Comparison of ENCODE assay signal across 17 mouse cellular contexts in the genomic region with DNA sequence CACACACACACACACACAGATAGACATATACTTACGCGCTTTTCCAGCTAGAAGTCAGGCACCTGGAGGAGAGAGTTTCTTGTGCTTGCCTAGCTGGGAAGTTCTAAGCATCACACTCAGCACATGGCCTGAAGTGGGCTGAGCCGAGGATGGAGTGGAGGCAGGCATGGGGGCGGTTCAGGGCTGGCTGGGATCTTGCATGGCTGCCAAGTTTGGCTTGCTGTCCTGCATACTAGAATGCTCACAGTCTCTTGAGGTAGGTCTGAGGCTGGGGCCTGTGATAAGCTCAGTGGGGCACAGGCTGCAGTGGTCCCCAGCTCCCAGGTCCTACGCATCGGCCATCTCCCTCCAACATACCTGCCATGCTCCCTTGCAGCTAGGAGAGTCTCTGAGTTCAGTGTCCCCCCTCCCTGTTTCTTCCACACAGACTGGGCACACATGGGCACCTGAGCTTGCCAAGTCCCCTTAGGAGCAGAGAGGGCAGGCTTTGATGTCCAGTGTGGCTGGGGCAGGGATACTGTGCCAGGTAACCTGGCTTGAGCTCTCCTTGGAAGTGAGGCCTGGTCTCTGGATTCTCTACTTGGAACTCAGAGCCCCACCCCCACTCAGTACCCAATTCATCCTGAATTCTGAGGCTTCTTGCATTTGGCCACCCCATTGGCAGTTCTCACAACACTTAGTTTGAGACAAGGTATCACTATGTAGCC. TPM values are rescaled to one million over a fixed set of nuclear protein-coding genes. Genes with fewer than 3 reads are reported as not detected.
DNase-seq lines count a peak whose midpoint lies in the region; ATAC-seq and TF ChIP-seq lines count a peak whose summit lies in the region.
"Had no signal": no experiment of that assay in that cellular context is flagged by ENCODE, and none has a peak within 500 bp of the region (broad histone marks: within the 10 kb centered on the region; RNA-seq: fewer than 3 reads in every experiment).

No protein-coding gene starts in this region.

- H3K27ac ChIP-seq in forebrain, postnatal 0 days (ENCODE audit: low read depth, low read length), result no peak overlapping the region
- no peak overlapping the region for H3K27ac ChIP-seq in kidney, embryonic 14.5 days (ENCODE audit: low read depth, low read length)
- H3K27ac ChIP-seq: forebrain, embryonic 15.5 days; heart, adult 2 months; limb, embryonic 10.5 days; liver, embryonic 14.5 days; macrophage; neural tube, embryonic 12.5 days had no signal

- no peak overlapping the region for H3K4me2 ChIP-seq in forebrain, postnatal 0 days (ENCODE audit: low read depth)
- H3K4me2 ChIP-seq in kidney, embryonic 14.5 days (replicated peaks; ENCODE audit: low read depth, low read length), result no peak overlapping the region
- H3K4me2 ChIP-seq: forebrain, embryonic 15.5 days; neural tube, embryonic 12.5 days had no signal

- H3K36me3 ChIP-seq in forebrain, postnatal 0 days (ENCODE audit: insufficient read depth), result no peaks in the 10 kb centered on the region
- no peaks in the 10 kb centered on the region for H3K36me3 ChIP-seq in kidney, embryonic 14.5 days (ENCODE audit: control insufficient read depth, insufficient read depth, low read length)
- H3K36me3 ChIP-seq: forebrain, embryonic 15.5 days; limb, embryonic 10.5 days; neural tube, embryonic 12.5 days had no signal

- H3K4me1 ChIP-seq in forebrain, postnatal 0 days (ENCODE audit: insufficient read depth), result no peaks in the 10 kb centered on the region
- H3K4me1 ChIP-seq in kidney, embryonic 14.5 days (ENCODE audit: control insufficient read depth, insufficient read depth, low read length), result no peaks in the 10 kb centered on the region

- TF ChIP-seq CTCF in forebrain, postnatal 0 days (IDR thresholded peaks at IDR 0.05; ENCODE audit: low read depth), result no peak

- 80% methylated on average over 6 of the region's 6 CpGs for WGBS in forebrain, postnatal 0 days
- WGBS in kidney, embryonic 14.5 days, result 83% methylated on average over 6 of the region's 6 CpGs

- H3K27me3 ChIP-seq in forebrain, postnatal 0 days (ENCODE audit: insufficient read depth, low read length), result no peaks in the 10 kb centered on the region
- no peaks in the 10 kb centered on the region for H3K27me3 ChIP-seq in kidney, embryonic 14.5 days (ENCODE audit: control insufficient read depth, insufficient read depth, low read length)
- H3K27me3 ChIP-seq: forebrain, embryonic 15.5 days; neural tube, embryonic 12.5 days had no signal

- ATAC-seq in forebrain, postnatal 0 days, result no peak
- ATAC-seq in kidney, embryonic 14.5 days (ENCODE audit: low FRiP score, low TSS enrichment), result no peak
- ATAC-seq: forebrain, embryonic 15.5 days had no signal

- intact Hi-C loops in left cerebral cortex, postnatal 25 days (cut with DNase I), result no loop called here

- H3K9ac ChIP-seq in forebrain, postnatal 0 days, result no peak overlapping the region
- no peak overlapping the region for H3K9ac ChIP-seq in kidney, embryonic 14.5 days (ENCODE audit: low read depth, low read length)
- H3K9ac ChIP-seq: forebrain, embryonic 15.5 days; liver, embryonic 14.5 days; neural tube, embryonic 12.5 days had no signal

- no peak overlapping the region for H3K4me3 ChIP-seq in forebrain, postnatal 0 days (ENCODE audit: low read depth, low read length)
- no peak overlapping the region for H3K4me3 ChIP-seq in kidney, embryonic 14.5 days (ENCODE audit: low read length)
- H3K4me3 ChIP-seq: forebrain, embryonic 15.5 days; heart, adult 2 months; limb, embryonic 10.5 days; neural tube, embryonic 12.5 days had no signal

- no peaks in the 10 kb centered on the region for H3K9me3 ChIP-seq in forebrain, postnatal 0 days (ENCODE audit: low read length)
- no peaks in the 10 kb centered on the region for H3K9me3 ChIP-seq in kidney, embryonic 14.5 days (ENCODE audit: control insufficient read depth, low read length)
- H3K9me3 ChIP-seq: forebrain, embryonic 15.5 days; limb, embryonic 10.5 days; neural tube, embryonic 12.5 days had no signal

- DNase-seq in left cerebral cortex, adult 18-20 months (ENCODE audit: low spot score in 2 of 2), result peak; percentile 71 to 86
- DNase-seq in left cerebral cortex, adult 11 months (ENCODE audit: low spot score), result no peak
- peak; percentile 72 for DNase-seq in cerebellum, adult 8-10 months
- peak; percentile 69 to 93 for DNase-seq in left cerebral cortex, postnatal 25 days (ENCODE audit: low spot score in 2 of 2)
- DNase-seq in forebrain, postnatal 0 days, result no peak
- DNase-seq in spleen, postnatal 4 days (ENCODE audit: low spot score in 2 of 2), result no peak
- DNase-seq: embryo, embryonic 11 days; heart, adult 2 months; heart, postnatal 36 days; kidney, postnatal 10 days; thymus, adult 2 months had no signal

RNA-seq across cellular contexts. Expression of a gene that starts 43.6 kb away (rescaled TPM):
- 10 to 100 TPM; 38.8 to 46.6 TPM for total RNA-seq in left cerebral cortex, adult 18-20 months (2021)
- total RNA-seq in left cerebral cortex, postnatal 25 days (2021), result 10 to 100 TPM; 39.9 to 44.1 TPM
- total RNA-seq in forebrain, postnatal 0 days (2014; rRNA removed), result 86.9 and 90.7 TPM in 2 replicates
- polyA plus RNA-seq in forebrain, postnatal 0 days (2015; fragmentation: Nextera tagmentation; extraction: Ambion mirVana), result 17.7 and 19.2 TPM in 2 replicates
- polyA plus RNA-seq in kidney, embryonic 14.5 days (2014; fragmentation: Nextera tagmentation; extraction: Ambion mirVana), result 14.5 and 15.6 TPM in 2 replicates

Comparison
In these comparisons a context has a peak if more than half of its experiments do, and no peak if none do; other contexts are left out.
1. DNase-seq: peak in left cerebral cortex, adult 18-20 months (2 of 2), cerebellum, adult 8-10 months (single experiment) and left cerebral cortex, postnatal 25 days (2 of 2); none in left cerebral cortex, adult 11 months (single experiment), forebrain, postnatal 0 days (single experiment) and spleen, postnatal 4 days (0 of 2).